Mouse (Mus musculus): ENCODE results near the gene Galnt17.

DNA sequence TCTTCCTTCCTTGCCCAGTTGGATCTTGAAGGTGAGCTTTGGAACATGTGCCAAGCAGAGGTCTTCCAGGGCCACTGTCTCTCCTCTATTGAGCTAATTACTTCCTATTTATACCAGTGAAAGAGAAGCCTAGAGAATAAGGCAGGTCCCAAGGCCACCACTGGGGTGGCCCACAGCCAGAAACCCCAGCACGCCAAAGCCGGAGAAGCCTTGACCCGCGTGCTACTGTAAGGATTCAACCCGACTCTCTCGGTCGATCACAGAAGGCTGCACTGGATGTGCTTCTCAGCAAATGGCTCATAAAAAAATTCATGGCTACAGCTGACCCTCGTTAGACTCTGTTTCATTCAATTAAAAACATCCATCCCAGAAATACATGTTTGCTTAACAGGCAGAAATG is 71.4 kb downstream of the Galnt17 start:
- TF ChIP-seq CTCF (IDR thresholded peaks at IDR 0.05; ENCODE audit: borderline replicate concordance, extremely low read depth, insufficient read depth, insufficient read length), result no peak
- TF ChIP-seq POLR2A (IDR thresholded peaks at IDR 0.05; ENCODE audit: borderline replicate concordance, extremely low read depth, insufficient read depth, insufficient read length, poor library complexity, severe bottlenecking), result no peak

Data from brain, embryonic 14.5 days (tissue).